In the genomic region with DNA sequence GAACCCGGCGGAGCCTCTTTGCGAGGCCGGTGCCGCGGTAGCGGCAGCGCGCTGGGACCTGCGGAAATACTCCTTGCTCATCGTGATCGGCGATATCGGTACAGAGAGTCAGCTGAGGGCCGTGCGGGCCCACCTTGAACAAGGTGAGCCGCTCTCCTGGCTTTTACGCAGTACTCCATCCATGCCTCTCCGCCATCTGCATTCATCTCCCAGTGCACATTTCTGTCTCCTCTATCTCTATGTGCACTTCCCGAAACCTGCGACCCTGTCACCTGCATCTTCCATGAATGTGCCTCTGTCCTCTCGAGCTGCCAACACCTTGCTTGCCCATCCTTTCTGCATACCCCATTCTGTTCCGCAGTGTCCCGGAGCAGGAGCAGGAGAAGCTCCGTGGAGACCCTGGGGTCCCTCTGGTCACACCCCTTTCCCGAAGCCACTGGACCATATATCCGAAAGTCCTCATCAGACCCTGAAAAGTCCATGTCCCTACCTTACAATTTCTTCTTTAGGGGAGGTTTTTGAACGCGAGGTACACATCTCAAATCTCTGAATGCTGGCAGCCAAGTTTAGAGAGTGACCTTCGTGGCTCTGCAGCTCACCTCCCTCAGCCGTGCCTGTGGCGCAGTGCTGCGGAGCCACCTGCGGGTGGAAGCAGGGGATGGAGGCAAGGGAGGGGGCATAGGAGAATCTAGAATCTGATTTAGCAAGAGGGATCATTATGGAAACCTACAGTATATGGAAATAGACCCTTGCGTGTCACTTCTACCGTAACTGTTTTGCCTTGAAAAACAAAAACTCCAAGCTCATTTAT, we compare ENCODE assay signal across 8 mouse cellular contexts. TPM values are rescaled to one million over a fixed set of nuclear protein-coding genes. Genes with fewer than 3 reads are reported as not detected.
DNase-seq lines count a peak whose midpoint lies in the region; ATAC-seq and TF ChIP-seq lines count a peak whose summit lies in the region.

No protein-coding gene starts in this region.

- in situ Hi-C loops in ES-E14 (cut with MboI; ENCODE audit: low sequenced_read_pairs in 2 of 2, unreplicated experiment in 2 of 2): no loop called here

- DNase-seq in heart, adult 18-20 months: no peak
- DNase-seq in ES-E14 (ENCODE audit: low read depth, low spot score): no peak
- DNase-seq in embryonic facial prominence, embryonic 11.5 days (ENCODE audit: low spot score): peak; percentile 32
- DNase-seq in right cerebral cortex, postnatal 14 days: no peak
- DNase-seq in kidney, adult 8-10 months: no peak

- no peak for ATAC-seq in heart, embryonic 13.5 days (ENCODE audit: extremely low read depth, insufficient number of reproducible peaks, low FRiP score, low TSS enrichment)
- ATAC-seq in embryonic facial prominence, embryonic 11.5 days (replicated peaks; ENCODE audit: insufficient number of reproducible peaks, low FRiP score, low TSS enrichment, low read depth): peak; percentile 50
- 0 out of 2 replicates have a peak, but pooled peaks have one; percentile 7 for ATAC-seq in intestine, postnatal 0 days

- H3K27me3 ChIP-seq in heart, embryonic 13.5 days (replicated peaks): peaks cover 43% of the 10 kb centered on the region
- no peaks in the 10 kb centered on the region for H3K27me3 ChIP-seq in embryonic facial prominence, embryonic 11.5 days (ENCODE audit: control insufficient read depth, insufficient read depth, low read length)
- H3K27me3 ChIP-seq in intestine, postnatal 0 days (replicated peaks; ENCODE audit: control insufficient read depth, insufficient read depth, low read length): peaks cover 27% of the 10 kb centered on the region

- H3K9ac ChIP-seq in heart, embryonic 13.5 days: peak overlapping the region; percentile 78
- H3K9ac ChIP-seq in ES-E14 (ENCODE audit: insufficient read depth, low read depth, low read length, poor library complexity, severe bottlenecking): peak overlapping the region; percentile 26
- peak overlapping the region; percentile 3; the same call in 1 of the 2 replicates for H3K9ac ChIP-seq in embryonic facial prominence, embryonic 11.5 days (replicated peaks; ENCODE audit: low read length)
- H3K9ac ChIP-seq in intestine, postnatal 0 days (ENCODE audit: low read depth, low read length): no peak overlapping the region

- no peaks in the 10 kb centered on the region for H3K9me3 ChIP-seq in heart, embryonic 13.5 days
- H3K9me3 ChIP-seq in ES-E14 (ENCODE audit: control insufficient read depth, insufficient read depth, low read depth, low read length): no peaks in the 10 kb centered on the region
- H3K9me3 ChIP-seq in embryonic facial prominence, embryonic 11.5 days (replicated peaks; ENCODE audit: control insufficient read depth, low read length): no peaks in the 10 kb centered on the region
- no peaks in the 10 kb centered on the region for H3K9me3 ChIP-seq in intestine, postnatal 0 days (ENCODE audit: control insufficient read depth)

- peaks cover 31% of the 10 kb centered on the region for H3K4me1 ChIP-seq in heart, embryonic 13.5 days
- H3K4me1 ChIP-seq in ES-E14 (ENCODE audit: control insufficient read depth in 2 of 2, insufficient read depth in 2 of 2, low read length in 2 of 2, poor library complexity in 1 of 2): peaks cover 0 to 8% of the 10 kb centered on the region in 2 experiments; a peak in 1 of 4 replicates
- peaks cover 4% of the 10 kb centered on the region; the same call in 1 of the 2 replicates for H3K4me1 ChIP-seq in embryonic facial prominence, embryonic 11.5 days (ENCODE audit: control insufficient read depth, insufficient read depth, low read length)
- H3K4me1 ChIP-seq in intestine, postnatal 0 days (replicated peaks; ENCODE audit: control insufficient read depth, insufficient read depth, low read length): peaks cover 8% of the 10 kb centered on the region; the same call in 1 of the 2 replicates
- peaks cover 17% of the 10 kb centered on the region for H3K4me1 ChIP-seq in olfactory bulb, adult 2 months (ENCODE audit: control insufficient read depth, insufficient read depth, low read length)

- no peaks in the 10 kb centered on the region for H3K36me3 ChIP-seq in heart, embryonic 13.5 days
- no peaks in the 10 kb centered on the region for H3K36me3 ChIP-seq in ES-E14 (ENCODE audit: control insufficient read depth, insufficient read depth, low read length, poor library complexity, severe bottlenecking)
- H3K36me3 ChIP-seq in embryonic facial prominence, embryonic 11.5 days (replicated peaks; ENCODE audit: control insufficient read depth, insufficient read depth, low read depth, low read length): no peaks in the 10 kb centered on the region
- H3K36me3 ChIP-seq in intestine, postnatal 0 days (ENCODE audit: control insufficient read depth, insufficient read depth): no peaks in the 10 kb centered on the region

- no peak; the same call in 1 of the 2 replicates for TF ChIP-seq POLR2A in olfactory bulb, adult 2 months (IDR thresholded peaks at IDR 0.05; ENCODE audit: insufficient read depth, low read depth, low read length)

- H3K27ac ChIP-seq in heart, embryonic 13.5 days (replicated peaks): no peak overlapping the region
- no peak overlapping the region for H3K27ac ChIP-seq in ES-E14 (ENCODE audit: insufficient read depth, low read depth, low read length, poor library complexity, severe bottlenecking)
- no peak overlapping the region for H3K27ac ChIP-seq in embryonic facial prominence, embryonic 11.5 days (replicated peaks; ENCODE audit: low read depth, low read length)
- H3K27ac ChIP-seq in intestine, postnatal 0 days (ENCODE audit: low read depth, low read length): no peak overlapping the region
- H3K27ac ChIP-seq in olfactory bulb, adult 2 months (ENCODE audit: insufficient read depth, low read depth, low read length): peak overlapping the region; percentile 56

- WGBS in heart, embryonic 13.5 days: 4% methylated on average over 36 of the region's 36 CpGs
- 4% methylated on average over 27 of the region's 36 CpGs for WGBS in embryonic facial prominence, embryonic 11.5 days
- WGBS in intestine, postnatal 0 days: 4% methylated on average over 36 of the region's 36 CpGs
- 2% methylated on average over 36 of the region's 36 CpGs for WGBS in olfactory bulb, adult 2 months

- peak overlapping the region; percentile 94 for H3K4me2 ChIP-seq in heart, embryonic 13.5 days
- peak overlapping the region; percentile 58 for H3K4me2 ChIP-seq in embryonic facial prominence, embryonic 11.5 days (ENCODE audit: low read depth, low read length)
- peak overlapping the region; percentile 74 for H3K4me2 ChIP-seq in intestine, postnatal 0 days (replicated peaks; ENCODE audit: low read depth)

- peak; percentile 36 for TF ChIP-seq CTCF in intestine, postnatal 0 days (IDR thresholded peaks at IDR 0.05; ENCODE audit: low read depth)
- TF ChIP-seq CTCF in olfactory bulb, adult 2 months (IDR thresholded peaks at IDR 0.05; ENCODE audit: insufficient read depth, low read depth, low read length): no peak

- H3K4me3 ChIP-seq in heart, embryonic 13.5 days: peak overlapping the region; percentile 67
- peak overlapping the region; percentile 58 to 64 for H3K4me3 ChIP-seq in ES-E14 (ENCODE audit: insufficient read depth in 1 of 2, low read depth in 1 of 2, low read length in 2 of 2, poor library complexity in 1 of 2, severe bottlenecking in 1 of 2)
- H3K4me3 ChIP-seq in embryonic facial prominence, embryonic 11.5 days (ENCODE audit: low read depth, low read length): peak overlapping the region; percentile 48
- H3K4me3 ChIP-seq in intestine, postnatal 0 days (ENCODE audit: low read depth, low read length): peak overlapping the region; percentile 44
- peak overlapping the region; percentile 88 for H3K4me3 ChIP-seq in olfactory bulb, adult 2 months (ENCODE audit: insufficient read depth, low read depth, low read length)

TF ChIP-seq in ES-E14, 5 proteins besides CTCF, POLR2A, EP300 and RAD21:
- TF ChIP-seq MAFK (IDR thresholded peaks at IDR 0.05; ENCODE audit: insufficient read depth, low read depth, low read length) (no peak), ZNF384 (IDR thresholded peaks at IDR 0.05; ENCODE audit: low read depth, low read length) (no peak), HCFC1 (IDR thresholded peaks at IDR 0.05; ENCODE audit: borderline replicate concordance, insufficient read depth, low read length) (no peak), CHD2 (IDR thresholded peaks at IDR 0.05; ENCODE audit: low read depth, low read length) (no peak), ZC3H11A (IDR thresholded peaks at IDR 0.05; ENCODE audit: borderline replicate concordance, low read depth, low read length) (no peak)

RNA-seq across cellular contexts. Expression of a gene that starts 0.5 kb away (rescaled TPM):
- 3.8 and 4.7 TPM in 2 replicates for polyA plus RNA-seq in heart, embryonic 13.5 days (2015; fragmentation: Nextera tagmentation; extraction: Ambion mirVana)
- 1 to 10 TPM; 3.5 to 3.8 TPM for total RNA-seq in heart, adult 18-20 months (2021)
- 4.3 and 4.4 TPM in 2 replicates for total RNA-seq in ES-E14 (2012; rRNA removed)
- 4.0 and 4.8 TPM in 2 replicates for polyA plus RNA-seq in embryonic facial prominence, embryonic 11.5 days (2014; fragmentation: Nextera tagmentation; extraction: Ambion mirVana)
- 1.0 and 1.3 TPM in 2 replicates for polyA plus RNA-seq in intestine, postnatal 0 days (2015; fragmentation: Nextera tagmentation; extraction: Ambion mirVana)
- 93.5 and 210 TPM in 2 replicates for polyA plus RNA-seq in olfactory bulb, adult 2 months (2012; ENCODE audit: insufficient read depth, insufficient read length, low replicate concordance, missing spikeins)

RNA-seq across cellular contexts. Expression of a gene that starts 18.7 kb away (rescaled TPM):
- 44.5 and 44.6 TPM in 2 replicates for polyA plus RNA-seq in heart, embryonic 13.5 days (2015; fragmentation: Nextera tagmentation; extraction: Ambion mirVana)
- total RNA-seq in heart, adult 18-20 months (2021): 10 to 100 TPM; 28.1 to 28.4 TPM
- total RNA-seq in ES-E14 (2012; rRNA removed): 47.6 and 63.3 TPM in 2 replicates
- polyA plus RNA-seq in embryonic facial prominence, embryonic 11.5 days (2014; fragmentation: Nextera tagmentation; extraction: Ambion mirVana): 84.7 and 88.7 TPM in 2 replicates
- polyA plus RNA-seq in intestine, postnatal 0 days (2015; fragmentation: Nextera tagmentation; extraction: Ambion mirVana): 5.8 and 6.6 TPM in 2 replicates
- 272 TPM in 1 of 2 replicates, not detected in the other for polyA plus RNA-seq in olfactory bulb, adult 2 months (2012; ENCODE audit: insufficient read depth, insufficient read length, low replicate concordance, missing spikeins)

Comparison
In these comparisons a context has a peak if more than half of its experiments do, and no peak if none do; other contexts are left out.
1. RNA of a gene that starts 0.5 kb away (polyA plus RNA-seq): 93.5 to 210 TPM in olfactory bulb, adult 2 months; 4.0 to 4.8 TPM in embryonic facial prominence, embryonic 11.5 days, 3.8 to 4.7 TPM in heart, embryonic 13.5 days and 1.0 to 1.3 TPM in intestine, postnatal 0 days; every median in the first group is over 10 times any median in the second.
2. Peak in every context shown above with its lines, with median percentiles within 50 percentile points of each other: H3K4me2 ChIP-seq and H3K4me3 ChIP-seq.